Mouse (Mus musculus): ENCODE data around the gene Tm4sf20. TPM values are rescaled to one million over a fixed set of nuclear protein-coding genes. Genes with fewer than 3 reads are reported as not detected.

Tm4sf20 gene
- not detected in 2 replicates for total RNA-seq (2014; fragmentation: Nextera tagmentation)
- total RNA-seq (2017) = not detected in 2 replicates

- ATAC-seq (replicated peaks; ENCODE audit: low FRiP score, low TSS enrichment, poor library complexity, severe bottlenecking) = no peak
Measured at GRCm38 (mm10) chr1:82768269-82768668, at the start of gene Tm4sf20. TSS of gene Tm4sf20 (minus strand) at chr1:82768461.

- peak; percentile 84 for ATAC-seq (replicated peaks; ENCODE audit: low FRiP score, low TSS enrichment, poor library complexity, severe bottlenecking)
Measured at GRCm38 (mm10) chr1:82815941-82816716, 47.9 kb upstream of the Tm4sf20 start.

GRCm38 (mm10) chr1:82811766-82812165 is 43.5 kb upstream of the Tm4sf20 start:
- ATAC-seq (replicated peaks; ENCODE audit: low FRiP score, low TSS enrichment, poor library complexity, severe bottlenecking) = no peak

- ATAC-seq (replicated peaks; ENCODE audit: low FRiP score, low TSS enrichment, poor library complexity, severe bottlenecking) = no peak
Measured at GRCm38 (mm10) chr1:82808564-82808963, 40.3 kb upstream of the Tm4sf20 start.

GRCm38 (mm10) chr1:82807206-82807605 is 38.9 kb upstream of the Tm4sf20 start:
- ATAC-seq (replicated peaks; ENCODE audit: low FRiP score, low TSS enrichment, poor library complexity, severe bottlenecking) = no peak

GRCm38 (mm10) chr1:82806391-82806790 is 38.1 kb upstream of the Tm4sf20 start:
- ATAC-seq (replicated peaks; ENCODE audit: low FRiP score, low TSS enrichment, poor library complexity, severe bottlenecking) = no peak

GRCm38 (mm10) chr1:82804059-82804458 is 35.8 kb upstream of the Tm4sf20 start:
- ATAC-seq (replicated peaks; ENCODE audit: low FRiP score, low TSS enrichment, poor library complexity, severe bottlenecking) = no peak

- ATAC-seq (replicated peaks; ENCODE audit: low FRiP score, low TSS enrichment, poor library complexity, severe bottlenecking) = peak; percentile 71; the same call in 1 of the 2 replicates
Measured at GRCm38 (mm10) chr1:82803608-82804007, 35.3 kb upstream of the Tm4sf20 start.

GRCm38 (mm10) chr1:82801105-82801783 is 33.0 kb upstream of the Tm4sf20 start:
- no peak for ATAC-seq (replicated peaks; ENCODE audit: low FRiP score, low TSS enrichment, poor library complexity, severe bottlenecking)

- ATAC-seq (replicated peaks; ENCODE audit: low FRiP score, low TSS enrichment, poor library complexity, severe bottlenecking) = no peak
Measured at GRCm38 (mm10) chr1:82798922-82799321, 30.7 kb upstream of the Tm4sf20 start.

GRCm38 (mm10) chr1:82798304-82798703 is 30.0 kb upstream of the Tm4sf20 start:
- no peak for ATAC-seq (replicated peaks; ENCODE audit: low FRiP score, low TSS enrichment, poor library complexity, severe bottlenecking)

GRCm38 (mm10) chr1:82797088-82797487 is 28.8 kb upstream of the Tm4sf20 start:
- no peak for ATAC-seq (replicated peaks; ENCODE audit: low FRiP score, low TSS enrichment, poor library complexity, severe bottlenecking)

GRCm38 (mm10) chr1:82795702-82796443 is 27.6 kb upstream of the Tm4sf20 start:
- 0 out of 2 replicates have a peak, but pooled peaks have one; percentile 37 for ATAC-seq (replicated peaks; ENCODE audit: low FRiP score, low TSS enrichment, poor library complexity, severe bottlenecking)

- ATAC-seq (replicated peaks; ENCODE audit: low FRiP score, low TSS enrichment, poor library complexity, severe bottlenecking) = no peak
Measured at GRCm38 (mm10) chr1:82795211-82795610, 26.9 kb upstream of the Tm4sf20 start.

GRCm38 (mm10) chr1:82793986-82794385 is 25.7 kb upstream of the Tm4sf20 start:
- no peak for ATAC-seq (replicated peaks; ENCODE audit: low FRiP score, low TSS enrichment, poor library complexity, severe bottlenecking)

- ATAC-seq (replicated peaks; ENCODE audit: low FRiP score, low TSS enrichment, poor library complexity, severe bottlenecking) = no peak
Measured at GRCm38 (mm10) chr1:82793110-82793509, 24.8 kb upstream of the Tm4sf20 start.

- no peak for ATAC-seq (replicated peaks; ENCODE audit: low FRiP score, low TSS enrichment, poor library complexity, severe bottlenecking)
Measured at GRCm38 (mm10) chr1:82792238-82792637, 24.0 kb upstream of the Tm4sf20 start.

- ATAC-seq (replicated peaks; ENCODE audit: low FRiP score, low TSS enrichment, poor library complexity, severe bottlenecking) = no peak
Measured at GRCm38 (mm10) chr1:82791105-82791504, 22.8 kb upstream of the Tm4sf20 start.

- ATAC-seq (replicated peaks; ENCODE audit: low FRiP score, low TSS enrichment, poor library complexity, severe bottlenecking) = no peak
Measured at GRCm38 (mm10) chr1:82788070-82788469, 19.8 kb upstream of the Tm4sf20 start.

GRCm38 (mm10) chr1:82787414-82787813 is 19.2 kb upstream of the Tm4sf20 start:
- peak; percentile 72; the same call in 1 of the 2 replicates for ATAC-seq (replicated peaks; ENCODE audit: low FRiP score, low TSS enrichment, poor library complexity, severe bottlenecking)

All from megakaryocyte-erythroid progenitor cell, adult 5-6 weeks (primary cell).